Mouse (Mus musculus) stomach, embryonic 14.5 days (tissue): ENCODE measurements at regions not wholly inside any gene's neighbourhood (a gene's known extent, or its start where the extent isn't known, plus 50 kb on each side); places are given as distances from the start of the nearest gene placed in this dataset.
A peak's percentile ranks its signal among the peaks of the same experiment; 100 is the strongest.

ENCODE experiments used
- ATAC-seq: fragments of 200-750 bp; cut with Nextera tagmentation; 2 replicates; pipeline ENCODE4 v1.8.0; 2017; ENCODE audit warnings: low read depth, moderate TSS enrichment; ENCODE audit not compliant: insufficient number of reproducible peaks, insufficient read depth, low FRiP score
- H3K27ac ChIP-seq: fragments of 300-500 bp; sonication (generic); 2 replicates; pipeline ENCODE4 v1.5.1; 2014; ENCODE audit warnings: mild to moderate bottlenecking, low read length, moderate library complexity, mixed read lengths
- H3K27me3 ChIP-seq: fragments of 300-500 bp; sonication (generic); 2 replicates; pipeline ENCODE4 v1.6.1; 2014; ENCODE audit warnings: low read length, control low read depth, mixed read lengths; ENCODE audit not compliant: control insufficient read depth, insufficient read depth
- H3K36me3 ChIP-seq: fragments of 300-500 bp; sonication (generic); 2 replicates; pipeline ENCODE4 v1.6.1; 2014; ENCODE audit warnings: mild to moderate bottlenecking, control low read depth, low read length, moderate library complexity, mixed read lengths; ENCODE audit not compliant: control insufficient read depth, insufficient read depth
- H3K4me1 ChIP-seq: fragments of 300-500 bp; sonication (generic); 2 replicates; pipeline ENCODE4 v1.6.1; 2014; ENCODE audit warnings: low read length, control low read depth, mixed read lengths; ENCODE audit not compliant: control insufficient read depth, insufficient read depth
- H3K4me2 ChIP-seq: fragments of 300-500 bp; sonication (generic); replicated peaks from 2 replicates; pipeline ENCODE4 v1.6.1; 2014; ENCODE audit warnings: low read depth, low read length, control low read depth
- H3K4me3 ChIP-seq: fragments of 300-500 bp; sonication (generic); 2 replicates; pipeline ENCODE4 v1.5.1; 2014; ENCODE audit warnings: low read depth, low read length, control low read depth
- H3K9ac ChIP-seq: fragments of 300-500 bp; sonication (generic); replicated peaks from 2 replicates; pipeline ENCODE4 v1.6.1; 2014; ENCODE audit warnings: low read depth, mild to moderate bottlenecking, control low read depth, low read length, moderate library complexity, mixed read lengths
- H3K9me3 ChIP-seq: fragments of 300-500 bp; sonication (generic); 2 replicates; pipeline ENCODE4 v1.6.1; 2016; ENCODE audit warnings: low read depth, low read length, control low read depth; ENCODE audit not compliant: control insufficient read depth
- WGBS: fragments of 180-500 bp; shearing (Covaris S2); extraction: QIAGEN DNeasy Blood & Tissue Kit; methylation state at CpG from one replicate; pipeline ENCODE4 v1.1.7; 2014; 5-methylcytosine and 5-hydroxymethylcytosine counted together

DNA sequence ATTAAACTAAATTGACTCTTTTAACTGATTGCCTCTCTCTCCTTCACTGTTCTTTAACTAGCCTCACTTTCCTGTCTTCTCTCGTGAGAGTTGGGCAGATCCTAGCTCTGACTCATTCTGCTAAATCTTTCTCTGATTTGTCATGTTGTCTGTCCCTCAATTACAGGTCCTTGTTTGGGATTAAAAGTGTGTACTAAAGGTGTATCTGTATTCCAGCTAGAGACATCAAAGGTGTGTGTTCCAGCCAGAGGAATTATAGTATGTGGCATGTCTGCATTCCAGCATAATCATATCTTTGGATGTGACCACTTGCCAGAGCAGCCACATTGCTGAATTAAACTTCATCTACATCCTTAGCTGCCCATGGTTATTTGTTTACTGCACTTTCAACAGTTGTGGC lies 167.5 kb upstream of the Fam83b start:
- H3K9ac ChIP-seq, result no peak overlapping the region
- no peak overlapping the region for H3K4me3 ChIP-seq
- no peaks in the 10 kb centered on the region for H3K27me3 ChIP-seq
- 53% methylated on average over 1 of the region's 1 CpGs for WGBS
- no peak overlapping the region for H3K4me2 ChIP-seq
- no peaks in the 10 kb centered on the region for H3K9me3 ChIP-seq
- H3K36me3 ChIP-seq, result no peaks in the 10 kb centered on the region
- no peaks in the 10 kb centered on the region for H3K4me1 ChIP-seq
- ATAC-seq, result no peak
- no peak overlapping the region for H3K27ac ChIP-seq

DNA sequence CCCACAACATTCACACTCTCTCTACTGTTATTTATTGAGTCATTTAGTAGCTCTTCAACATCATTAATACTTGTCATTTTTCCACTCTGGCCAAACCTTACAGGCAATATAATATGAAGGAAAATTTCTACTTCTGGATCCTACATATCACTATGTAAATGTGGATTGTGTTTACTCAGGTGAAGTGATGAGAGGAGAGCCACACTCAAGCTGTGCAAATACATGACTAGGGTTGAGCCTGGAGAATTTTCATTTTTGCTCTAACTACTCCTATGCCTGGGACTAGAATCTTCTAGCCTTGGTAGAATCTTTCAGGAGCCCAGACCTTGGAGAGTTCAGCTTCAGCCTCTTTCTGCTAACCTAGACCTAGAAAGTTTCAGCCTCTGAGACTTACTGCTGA lies 166.9 kb upstream of the Fam83b start:
- no peak overlapping the region for H3K27ac ChIP-seq
- no peaks in the 10 kb centered on the region for H3K4me1 ChIP-seq
- H3K27me3 ChIP-seq, result no peaks in the 10 kb centered on the region
- H3K36me3 ChIP-seq, result no peaks in the 10 kb centered on the region
- no peak overlapping the region for H3K4me2 ChIP-seq
- H3K9me3 ChIP-seq, result no peaks in the 10 kb centered on the region
- no peak overlapping the region for H3K9ac ChIP-seq
- ATAC-seq, result no peak
- no peak overlapping the region for H3K4me3 ChIP-seq

DNA sequence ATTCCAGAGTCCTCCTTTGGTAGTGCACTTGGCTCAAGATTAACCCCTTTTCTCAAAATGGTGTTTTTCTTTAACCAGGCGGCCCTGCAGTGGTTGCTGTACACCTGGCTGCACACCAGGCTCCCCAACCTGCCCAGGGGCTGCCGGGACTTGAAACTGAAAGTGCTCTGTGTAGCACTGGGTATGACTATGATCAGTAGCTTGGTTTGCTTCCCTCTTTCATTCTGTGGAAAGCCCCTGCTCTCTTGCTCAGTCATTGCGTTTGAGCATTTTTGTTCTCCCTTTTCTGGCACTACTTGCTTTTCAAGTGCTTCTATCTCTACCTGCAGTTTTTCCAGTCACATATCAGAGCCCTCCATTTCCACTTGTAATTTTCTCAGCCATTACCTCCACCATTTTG lies 156.0 kb upstream of the Fam83b start:
- H3K36me3 ChIP-seq, result no peaks in the 10 kb centered on the region
- no peaks in the 10 kb centered on the region for H3K27me3 ChIP-seq
- 79% methylated on average over 3 of the region's 3 CpGs for WGBS
- H3K9me3 ChIP-seq, result no peaks in the 10 kb centered on the region
- H3K4me3 ChIP-seq, result no peak overlapping the region
- ATAC-seq, result no peak
- H3K9ac ChIP-seq, result no peak overlapping the region
- H3K4me2 ChIP-seq, result no peak overlapping the region
- no peak overlapping the region for H3K27ac ChIP-seq
- H3K4me1 ChIP-seq, result no peaks in the 10 kb centered on the region

DNA sequence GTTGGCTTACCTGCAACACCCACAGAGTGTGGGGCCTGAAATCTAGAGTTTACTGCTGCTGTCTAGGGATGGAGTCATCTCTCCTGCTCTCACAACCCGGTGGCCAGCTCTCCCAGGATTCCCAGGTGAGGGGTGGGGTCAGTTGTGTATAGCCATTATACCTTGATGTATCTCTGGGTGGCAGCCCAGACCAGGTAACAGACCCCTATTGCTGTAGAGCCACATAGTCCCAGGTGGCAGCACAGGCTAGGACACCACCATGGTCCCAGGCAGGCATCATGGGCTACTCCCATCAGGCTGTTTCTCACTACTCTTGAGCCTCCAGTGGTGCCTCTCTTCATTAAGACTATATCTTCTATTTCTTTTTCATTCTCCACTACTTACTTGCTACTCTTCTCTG lies 148.9 kb upstream of the Fam83b start:
- 63% methylated on average over 1 of the region's 1 CpGs for WGBS
- Histone ChIP-seq H3K36me3 (no peaks in the 10 kb centered on the region), H3K4me1 (no peaks in the 10 kb centered on the region), H3K27me3 (no peaks in the 10 kb centered on the region), H3K9me3 (no peaks in the 10 kb centered on the region), H3K9ac (no peak overlapping the region), H3K4me2 (no peak overlapping the region), H3K27ac (no peak overlapping the region), H3K4me3 (no peak overlapping the region)
- no peak for ATAC-seq

DNA sequence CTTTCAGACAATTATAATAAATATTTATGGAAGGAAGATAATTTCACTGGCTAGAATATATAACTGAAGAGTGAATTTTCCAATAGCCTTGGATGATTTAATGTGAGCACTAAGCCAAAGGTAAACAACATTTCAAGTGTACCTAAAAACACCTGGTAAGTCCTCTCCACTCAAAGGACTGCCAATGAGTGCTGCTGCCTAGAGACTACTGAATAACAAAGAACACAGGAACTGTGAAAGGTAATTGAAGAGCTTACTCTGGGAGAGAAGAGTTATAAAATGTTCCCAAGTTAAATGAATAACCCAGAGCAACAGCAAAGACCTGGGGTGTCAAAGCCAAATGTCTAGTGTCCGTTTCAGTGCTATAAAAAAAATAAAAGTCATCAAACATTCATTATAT lies 139.5 kb upstream of the Fam83b start:
- Histone ChIP-seq H3K27ac (no peak overlapping the region), H3K36me3 (no peaks in the 10 kb centered on the region), H3K4me1 (no peaks in the 10 kb centered on the region), H3K9me3 (no peaks in the 10 kb centered on the region), H3K4me2 (no peak overlapping the region), H3K9ac (no peak overlapping the region), H3K4me3 (no peak overlapping the region), H3K27me3 (no peaks in the 10 kb centered on the region)
- no peak for ATAC-seq
- 18% methylated on average over 1 of the region's 1 CpGs for WGBS

DNA sequence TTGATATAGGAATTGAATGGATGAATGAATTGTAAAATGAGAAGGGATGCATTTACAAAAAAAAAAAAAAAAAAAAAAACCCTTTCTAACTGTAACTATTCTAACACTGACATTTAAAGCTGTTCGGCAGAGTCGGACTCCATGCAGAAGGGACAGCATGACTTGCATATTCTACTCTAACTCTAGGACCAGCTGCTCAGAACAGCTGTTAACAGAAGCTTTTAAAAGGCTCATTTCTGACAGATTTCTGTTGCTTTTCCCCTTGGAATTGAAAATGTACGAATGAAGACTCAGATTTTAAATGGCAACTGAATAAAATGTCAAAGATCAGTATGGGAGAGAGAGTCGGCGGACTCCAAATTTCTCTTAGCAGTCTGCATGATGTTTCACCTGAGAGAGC lies 138.9 kb upstream of the Fam83b start:
- Histone ChIP-seq H3K36me3 (no peaks in the 10 kb centered on the region), H3K9me3 (no peaks in the 10 kb centered on the region), H3K9ac (no peak overlapping the region), H3K4me2 (no peak overlapping the region), H3K4me3 (no peak overlapping the region), H3K27ac (no peak overlapping the region), H3K27me3 (no peaks in the 10 kb centered on the region), H3K4me1 (no peaks in the 10 kb centered on the region)
- WGBS, result 52% methylated on average over 5 of the region's 5 CpGs
- ATAC-seq, result no peak

DNA sequence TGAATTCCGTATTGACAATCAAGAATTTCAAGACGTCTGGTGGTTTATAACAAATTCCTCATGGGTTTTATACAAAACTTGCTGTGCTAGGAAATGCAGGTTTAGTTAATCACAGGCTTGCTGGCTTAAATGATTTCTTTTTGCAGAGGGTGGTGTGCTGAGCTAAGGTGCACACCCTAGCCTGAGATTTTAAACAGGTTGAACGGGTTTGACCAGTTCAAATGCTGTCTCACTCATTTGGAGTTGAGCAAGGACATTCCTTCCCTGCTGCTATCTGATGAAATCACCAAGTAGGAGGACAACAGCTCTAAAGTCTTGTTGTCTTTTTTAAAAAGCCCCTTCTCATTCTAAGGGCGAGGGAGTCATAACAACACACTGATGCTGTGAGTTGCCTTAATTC lies 128.6 kb upstream of the Fam83b start:
- Histone ChIP-seq H3K9me3 (no peaks in the 10 kb centered on the region), H3K4me3 (no peak overlapping the region), H3K27me3 (no peaks in the 10 kb centered on the region), H3K4me2 (no peak overlapping the region), H3K27ac (0 out of 2 replicates have a peak overlapping the region, but pooled peaks have one; percentile 39), H3K9ac (no peak overlapping the region), H3K36me3 (no peaks in the 10 kb centered on the region), H3K4me1 (no peaks in the 10 kb centered on the region)
- peak; percentile 76; the same call in 1 of the 2 replicates for ATAC-seq
- WGBS, result 51% methylated on average over 4 of the region's 4 CpGs

DNA sequence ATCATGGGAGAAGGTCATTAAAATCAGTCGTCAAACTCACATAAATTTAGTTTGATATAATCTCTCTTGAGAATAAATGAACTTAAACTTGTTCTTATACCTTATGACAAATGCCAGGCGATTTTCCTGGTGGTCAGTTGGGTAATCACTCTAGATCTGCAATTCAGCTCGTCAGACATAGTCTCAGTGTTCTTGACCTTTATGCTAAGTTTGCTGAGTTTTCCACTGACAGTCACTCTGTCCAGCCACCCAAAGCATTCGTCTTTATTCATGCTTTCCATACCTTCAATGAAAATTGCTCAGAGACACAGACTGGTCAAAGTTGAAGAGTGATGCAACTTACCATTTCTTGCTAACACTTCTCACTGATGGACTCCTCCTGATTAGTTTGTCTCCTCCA lies 126.1 kb upstream of the Fam83b start:
- 65% methylated on average over 4 of the region's 4 CpGs for WGBS

DNA sequence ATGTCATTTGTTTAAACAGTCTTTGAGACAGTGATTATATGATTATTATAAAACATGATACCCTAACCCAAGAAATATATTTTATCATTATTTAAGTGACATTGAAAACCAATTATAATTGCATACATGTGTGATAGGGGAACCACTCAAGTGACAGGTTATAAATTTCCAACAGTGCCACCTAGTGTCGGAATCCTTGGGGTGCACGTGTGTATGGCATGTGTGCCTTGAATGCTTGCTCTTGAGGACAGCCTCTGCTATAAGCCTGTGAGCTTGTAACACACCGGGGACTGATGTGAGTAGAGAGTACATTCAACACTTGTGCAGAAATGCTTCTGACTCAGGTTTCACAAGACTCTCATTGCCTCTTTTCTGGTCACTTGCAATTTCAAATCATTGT lies 93.9 kb upstream of the Fam83b start:
- H3K4me3 ChIP-seq, result no peak overlapping the region
- no peaks in the 10 kb centered on the region for H3K36me3 ChIP-seq
- no peak overlapping the region for H3K9ac ChIP-seq
- no peaks in the 10 kb centered on the region for H3K27me3 ChIP-seq
- ATAC-seq, result 0 out of 2 replicates have a peak, but pooled peaks have one; percentile 58
- no peak overlapping the region for H3K4me2 ChIP-seq
- no peaks in the 10 kb centered on the region for H3K4me1 ChIP-seq
- H3K9me3 ChIP-seq, result no peaks in the 10 kb centered on the region
- 24% methylated on average over 3 of the region's 3 CpGs for WGBS
- H3K27ac ChIP-seq, result no peak overlapping the region

More for the DNA sequence above, 126.1 kb upstream of the Fam83b start:
- no peaks in the 10 kb centered on the region for H3K36me3 ChIP-seq
- no peak overlapping the region for H3K27ac ChIP-seq
- H3K9me3 ChIP-seq, result no peaks in the 10 kb centered on the region
- no peaks in the 10 kb centered on the region for H3K27me3 ChIP-seq
- no peak overlapping the region for H3K4me3 ChIP-seq
- H3K4me2 ChIP-seq, result no peak overlapping the region
- H3K9ac ChIP-seq, result no peak overlapping the region
- H3K4me1 ChIP-seq, result no peaks in the 10 kb centered on the region
- no peak for ATAC-seq
